Mouse (Mus musculus): Measurements from ENCODE around the gene Hmgb1.

DNA sequence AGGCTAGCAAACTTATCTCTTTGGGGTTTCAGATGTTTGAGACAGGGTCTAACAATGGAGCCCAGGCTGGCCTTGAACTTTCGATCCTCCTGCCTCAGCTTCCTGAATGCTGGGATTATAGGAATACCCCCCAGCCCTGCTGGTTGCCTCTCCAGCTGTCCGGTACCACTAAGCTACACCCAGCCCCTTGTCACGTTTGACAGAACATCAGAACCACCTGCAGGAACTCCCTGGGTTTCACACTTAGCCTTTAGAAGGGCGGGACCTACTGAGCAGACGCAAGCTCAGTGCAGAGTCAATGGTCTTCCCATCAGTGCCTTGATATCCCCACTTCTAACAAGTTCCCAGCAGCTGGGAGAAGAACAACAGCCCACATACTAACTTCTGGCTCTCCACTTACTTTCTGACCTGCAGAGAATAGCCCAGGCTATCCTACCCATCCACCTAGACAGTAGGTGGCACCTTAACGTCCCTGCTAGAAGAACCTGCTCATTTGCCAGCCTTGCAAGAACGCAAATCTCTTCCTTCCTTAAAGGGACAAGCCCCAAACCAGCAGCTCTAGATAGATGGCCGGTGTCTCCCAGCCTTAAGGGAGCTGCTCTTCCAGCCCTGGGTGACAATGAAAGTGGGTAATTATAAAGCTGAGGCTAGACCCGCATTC, 178.5 kb downstream of the Hmgb1 start:
- no peak for TF ChIP-seq CTCF (IDR thresholded peaks at IDR 0.05; ENCODE audit: low read depth, low read length)
- TF ChIP-seq POLR2A (IDR thresholded peaks at IDR 0.05; ENCODE audit: extremely low read depth, insufficient read depth, low read length), result no peak
